Mouse (Mus musculus) midbrain, embryonic 10.5 days (tissue): ENCODE measurements around the gene Olfr60. TPM values are rescaled to one million over a fixed set of nuclear protein-coding genes. Genes with fewer than 3 reads are reported as not detected.

ENCODE experiments used
- DNase-seq: peaks from one replicate; pipeline ENCODE4 v3.0.0-alpha.2; 2017; ENCODE audit warnings: low spot score
- H3K27ac ChIP-seq: fragments of 300-500 bp; sonication (generic); replicated peaks from 2 replicates; pipeline ENCODE4 v1.5.1; 2016; ENCODE audit warnings: mild to moderate bottlenecking
- H3K27me3 ChIP-seq: fragments of 300-500 bp; sonication (generic); 2 replicates; pipeline ENCODE4 v1.6.1; 2016; ENCODE audit warnings: low read depth, mild to moderate bottlenecking; ENCODE audit not compliant: poor library complexity, severe bottlenecking
- H3K36me3 ChIP-seq: fragments of 300-500 bp; sonication (generic); 2 replicates; pipeline ENCODE4 v1.6.1; 2016; ENCODE audit warnings: mild to moderate bottlenecking, moderate library complexity
- H3K4me1 ChIP-seq: fragments of 300-500 bp; sonication (generic); 2 replicates; pipeline ENCODE4 v1.6.1; 2016
- H3K4me3 ChIP-seq: fragments of 300-500 bp; sonication (generic); 2 replicates; pipeline ENCODE4 v1.5.1; 2016; ENCODE audit warnings: mild to moderate bottlenecking, moderate library complexity
- H3K9me3 ChIP-seq: fragments of 300-500 bp; sonication (generic); replicated peaks from 2 replicates; pipeline ENCODE4 v1.6.1; 2016; ENCODE audit warnings: mild to moderate bottlenecking
- WGBS: fragments of 180-500 bp; shearing (Covaris S2); methylation state at CpG from one replicate; pipeline ENCODE4 v1.1.7; 2016; 5-methylcytosine and 5-hydroxymethylcytosine counted together
- polyA plus RNA-seq: library from polyadenylated mRNA; unstranded; fragments of >200 nt; fragmentation: Nextera tagmentation; extraction: Ambion mirVana; gene quantifications from 2 replicates; pipeline ENCODE4 v1.2.1, GENCODE M21; 2016

The Olfr60 gene
- polyA plus RNA-seq = not detected in 2 replicates

- 80% methylated on average over 3 of the region's 3 CpGs for WGBS
- Histone ChIP-seq H3K27me3 (no peaks in the 10 kb centered on the region), H3K4me3 (no peak within 1 kb of the TSS), H3K36me3 (no peaks in the 10 kb centered on the region), H3K4me1 (no peaks in the 10 kb centered on the region), H3K27ac (no peak within 1 kb of the TSS), H3K9me3 (no peaks in the 10 kb centered on the region)
- DNase-seq = no peak
These were observed at the start of gene Olfr60 for GRCm38 (mm10) chr7:140361571-140361970. TSS of gene Olfr60 (minus strand) at chr7:140361671.

GRCm38 (mm10) chr7:140402818-140403217, 41.3 kb upstream of the Olfr60 start, which contains the start of gene Olfr531:
TSS of gene Olfr531 (minus strand) at chr7:140402918.
- Histone ChIP-seq H3K9me3 (no peaks in the 10 kb centered on the region; the same call in none of the 2 replicates), H3K4me1 (no peaks in the 10 kb centered on the region), H3K36me3 (no peaks in the 10 kb centered on the region), H3K27ac (no peak within 1 kb of the TSS), H3K27me3 (no peaks in the 10 kb centered on the region), H3K4me3 (no peak within 1 kb of the TSS)
- no peak for DNase-seq
- WGBS = 86% methylated on average over 1 of the region's 1 CpGs

- Histone ChIP-seq H3K27me3 (no peaks in the 10 kb centered on the region), H3K4me3 (no peak overlapping the region), H3K9me3 (no peaks in the 10 kb centered on the region), H3K36me3 (no peaks in the 10 kb centered on the region), H3K4me1 (no peaks in the 10 kb centered on the region), H3K27ac (no peak overlapping the region)
- WGBS = 96% methylated on average over 2 of the region's 2 CpGs
- no peak for DNase-seq
These were observed 15.4 kb upstream of the Olfr60 start for GRCm38 (mm10) chr7:140376911-140377310.

GRCm38 (mm10) chr7:140376231-140376630, 14.8 kb upstream of the Olfr60 start, which contains the start of gene Olfr530:
TSS of gene Olfr530 (minus strand) at chr7:140376331.
- Histone ChIP-seq H3K27me3 (no peaks in the 10 kb centered on the region), H3K27ac (no peak within 1 kb of the TSS)
- 74% methylated on average over 1 of the region's 1 CpGs for WGBS

GRCm38 (mm10) chr7:140374300-140374699, 12.8 kb upstream of the Olfr60 start:
- DNase-seq = no peak
- 74% methylated on average over 4 of the region's 4 CpGs for WGBS
- H3K9me3 ChIP-seq = no peaks in the 10 kb centered on the region
- H3K4me1 ChIP-seq = no peaks in the 10 kb centered on the region
- H3K4me3 ChIP-seq = no peak overlapping the region
- no peak overlapping the region for H3K27ac ChIP-seq
- no peaks in the 10 kb centered on the region for H3K27me3 ChIP-seq
- no peaks in the 10 kb centered on the region for H3K36me3 ChIP-seq

More at GRCm38 (mm10) chr7:140376231-140376630, 14.8 kb upstream of the Olfr60 start, which contains the start of gene Olfr530:
- no peak for DNase-seq
- H3K4me1 ChIP-seq = no peaks in the 10 kb centered on the region
- H3K36me3 ChIP-seq = no peaks in the 10 kb centered on the region
- H3K4me3 ChIP-seq = no peak within 1 kb of the TSS
- no peaks in the 10 kb centered on the region for H3K9me3 ChIP-seq

- no peaks in the 10 kb centered on the region for H3K9me3 ChIP-seq
- no peak within 1 kb of the TSS for H3K27ac ChIP-seq
- WGBS = 77% methylated on average over 2 of the region's 2 CpGs
- H3K4me1 ChIP-seq = no peaks in the 10 kb centered on the region
- H3K4me3 ChIP-seq = no peak within 1 kb of the TSS
- DNase-seq = no peak
- H3K27me3 ChIP-seq = no peaks in the 10 kb centered on the region
- no peaks in the 10 kb centered on the region for H3K36me3 ChIP-seq
These were observed 27.8 kb downstream of the Olfr60 start, which contains the start of gene Olfr527 for GRCm38 (mm10) chr7:140333717-140334116. TSS of gene Olfr527 (plus strand) at chr7:140334017.

GRCm38 (mm10) chr7:140329766-140330304, 31.6 kb downstream of the Olfr60 start:
- H3K4me3 ChIP-seq = no peak overlapping the region
- WGBS = 53% methylated on average over 1 of the region's 1 CpGs
- no peak for DNase-seq
- H3K4me1 ChIP-seq = no peaks in the 10 kb centered on the region
- no peaks in the 10 kb centered on the region for H3K27me3 ChIP-seq
- H3K27ac ChIP-seq = no peak overlapping the region
- H3K36me3 ChIP-seq = no peaks in the 10 kb centered on the region
- no peaks in the 10 kb centered on the region for H3K9me3 ChIP-seq

GRCm38 (mm10) chr7:140321135-140321534, 40.3 kb downstream of the Olfr60 start:
- no peaks in the 10 kb centered on the region for H3K4me1 ChIP-seq
- H3K4me3 ChIP-seq = no peak overlapping the region
- no peaks in the 10 kb centered on the region for H3K36me3 ChIP-seq
- H3K9me3 ChIP-seq = no peaks in the 10 kb centered on the region
- no peak for DNase-seq
- H3K27ac ChIP-seq = no peak overlapping the region
- no peaks in the 10 kb centered on the region for H3K27me3 ChIP-seq

GRCm38 (mm10) chr7:140320558-140320957, 40.9 kb downstream of the Olfr60 start, which contains the start of gene Olfr525:
TSS of gene Olfr525 (plus strand) at chr7:140320858.
- H3K4me3 ChIP-seq = no peak within 1 kb of the TSS
- WGBS = 62% methylated on average over 1 of the region's 1 CpGs
- H3K36me3 ChIP-seq = no peaks in the 10 kb centered on the region
- no peaks in the 10 kb centered on the region for H3K27me3 ChIP-seq
- H3K27ac ChIP-seq = no peak within 1 kb of the TSS
- no peak for DNase-seq
- no peaks in the 10 kb centered on the region for H3K4me1 ChIP-seq
- H3K9me3 ChIP-seq = no peaks in the 10 kb centered on the region

- H3K27me3 ChIP-seq = no peaks in the 10 kb centered on the region
- H3K9me3 ChIP-seq = no peaks in the 10 kb centered on the region
- no peak for DNase-seq
- H3K27ac ChIP-seq = no peak overlapping the region
- 81% methylated on average over 3 of the region's 3 CpGs for WGBS
- H3K4me3 ChIP-seq = no peak overlapping the region
- no peaks in the 10 kb centered on the region for H3K4me1 ChIP-seq
- H3K36me3 ChIP-seq = no peaks in the 10 kb centered on the region
These were observed 41.5 kb downstream of the Olfr60 start for GRCm38 (mm10) chr7:140319861-140320385.

- Histone ChIP-seq H3K4me3 (no peak overlapping the region), H3K27me3 (no peaks in the 10 kb centered on the region), H3K9me3 (no peaks in the 10 kb centered on the region), H3K27ac (no peak overlapping the region), H3K4me1 (no peaks in the 10 kb centered on the region), H3K36me3 (no peaks in the 10 kb centered on the region)
- 87% methylated on average over 3 of the region's 3 CpGs for WGBS
- DNase-seq = no peak
These were observed 62.1 kb downstream of the Olfr60 start for GRCm38 (mm10) chr7:140299416-140299815.

- Histone ChIP-seq H3K27me3 (no peaks in the 10 kb centered on the region), H3K36me3 (no peaks in the 10 kb centered on the region), H3K4me1 (no peaks in the 10 kb centered on the region), H3K27ac (no peak overlapping the region), H3K9me3 (no peaks in the 10 kb centered on the region), H3K4me3 (no peak overlapping the region)
- 86% methylated on average over 6 of the region's 6 CpGs for WGBS
- no peak for DNase-seq
These were observed 64.6 kb downstream of the Olfr60 start for GRCm38 (mm10) chr7:140296876-140297275.

GRCm38 (mm10) chr7:140295746-140296145, 65.7 kb downstream of the Olfr60 start:
- no peaks in the 10 kb centered on the region for H3K27me3 ChIP-seq
- no peak overlapping the region for H3K27ac ChIP-seq
- no peaks in the 10 kb centered on the region for H3K9me3 ChIP-seq
- H3K36me3 ChIP-seq = no peaks in the 10 kb centered on the region
- WGBS = 91% methylated on average over 9 of the region's 9 CpGs
- DNase-seq = no peak
- H3K4me3 ChIP-seq = no peak overlapping the region
- H3K4me1 ChIP-seq = no peaks in the 10 kb centered on the region
